Mouse (Mus musculus): ENCODE measurements around the gene Csf2. TPM values are rescaled to one million over a fixed set of nuclear protein-coding genes. Genes with fewer than 3 reads are reported as not detected.
A peak's percentile ranks its signal among the peaks of the same experiment; 100 is the strongest.

The Csf2 gene
- polyA plus RNA-seq, 1 experiment, result not detected

DNA sequence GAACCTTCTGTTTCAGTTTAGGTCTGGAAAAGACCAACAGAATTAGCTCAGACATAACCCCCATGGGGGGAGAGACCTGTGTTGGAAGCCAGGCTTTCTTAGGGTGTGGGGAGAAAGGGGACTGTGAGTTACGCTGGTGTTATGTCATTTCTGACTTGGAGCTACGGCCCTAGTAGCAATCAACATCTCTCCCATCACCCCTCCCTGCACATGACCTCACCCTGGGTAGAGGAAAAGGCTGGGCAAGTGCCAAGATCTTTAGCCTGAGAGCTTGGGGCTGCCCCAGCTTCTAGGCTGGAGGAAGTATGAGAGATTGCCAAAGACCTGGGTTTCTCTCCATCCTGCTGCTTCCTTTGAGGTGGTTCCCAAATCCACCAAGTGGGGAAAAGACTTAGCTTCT lies 12.5 kb downstream of the Csf2 start:
- no peaks in the 10 kb centered on the region for H3K4me1 ChIP-seq (ENCODE audit: control insufficient read depth, insufficient read depth, low read length)
- no peak for TF ChIP-seq CTCF (conservative IDR thresholded peaks at IDR 0.05; ENCODE audit: insufficient read depth, insufficient read length, low read depth, low read length)
- TF ChIP-seq POLR2A (IDR thresholded peaks at IDR 0.05; ENCODE audit: low read depth, low read length), result no peak
- DNase-seq, result peak; percentile 10
- WGBS, result 55% methylated on average over 2 of the region's 2 CpGs
- no peak overlapping the region for H3K4me3 ChIP-seq (ENCODE audit: insufficient read depth, low read depth, low read length)
- H3K27me3 ChIP-seq (replicated peaks; ENCODE audit: control insufficient read depth, insufficient read depth, low read length), result no peaks in the 10 kb centered on the region
- no peaks in the 10 kb centered on the region for H3K36me3 ChIP-seq (ENCODE audit: control insufficient read depth, insufficient read depth, low read length)
- H3K27ac ChIP-seq (ENCODE audit: insufficient read depth, low read depth, low read length), result no peak overlapping the region

GRCm38 (mm10) chr11:54227478-54227877 lies 22.0 kb downstream of the Csf2 start:
- Histone ChIP-seq H3K27ac (ENCODE audit: insufficient read depth, low read depth, low read length) (no peak overlapping the region), H3K27me3 (replicated peaks; ENCODE audit: control insufficient read depth, insufficient read depth, low read length) (no peaks in the 10 kb centered on the region), H3K4me1 (ENCODE audit: control insufficient read depth, insufficient read depth, low read length) (no peaks in the 10 kb centered on the region), H3K4me3 (ENCODE audit: insufficient read depth, low read depth, low read length) (no peak overlapping the region), H3K36me3 (ENCODE audit: control insufficient read depth, insufficient read depth, low read length) (no peaks in the 10 kb centered on the region)
- TF ChIP-seq CTCF (conservative IDR thresholded peaks at IDR 0.05; ENCODE audit: insufficient read depth, insufficient read length, low read depth, low read length) (no peak), POLR2A (IDR thresholded peaks at IDR 0.05; ENCODE audit: low read depth, low read length) (no peak)
- 91% methylated on average over 2 of the region's 2 CpGs for WGBS
- no peak for DNase-seq

- H3K4me1 ChIP-seq (ENCODE audit: control insufficient read depth, insufficient read depth, low read length), result no peaks in the 10 kb centered on the region
- no peak for TF ChIP-seq CTCF (conservative IDR thresholded peaks at IDR 0.05; ENCODE audit: insufficient read depth, insufficient read length, low read depth, low read length)
- TF ChIP-seq POLR2A (IDR thresholded peaks at IDR 0.05; ENCODE audit: low read depth, low read length), result no peak
- WGBS, result 90% methylated on average over 5 of the region's 5 CpGs
- DNase-seq, result no peak
- H3K27ac ChIP-seq (ENCODE audit: insufficient read depth, low read depth, low read length), result no peak overlapping the region
- H3K36me3 ChIP-seq (ENCODE audit: control insufficient read depth, insufficient read depth, low read length), result no peaks in the 10 kb centered on the region
- no peaks in the 10 kb centered on the region for H3K27me3 ChIP-seq (replicated peaks; ENCODE audit: control insufficient read depth, insufficient read depth, low read length)
- H3K4me3 ChIP-seq (ENCODE audit: insufficient read depth, low read depth, low read length), result no peak overlapping the region
These were observed 24.9 kb downstream of the Csf2 start for GRCm38 (mm10) chr11:54224475-54224986.

GRCm38 (mm10) chr11:54223637-54224474 lies 25.6 kb downstream of the Csf2 start:
- no peak for DNase-seq

GRCm38 (mm10) chr11:54219903-54220740 lies 29.3 kb downstream of the Csf2 start:
- DNase-seq, result no peak
- Histone ChIP-seq H3K4me3 (ENCODE audit: insufficient read depth, low read depth, low read length) (no peak overlapping the region), H3K27me3 (replicated peaks; ENCODE audit: control insufficient read depth, insufficient read depth, low read length) (no peaks in the 10 kb centered on the region), H3K4me1 (ENCODE audit: control insufficient read depth, insufficient read depth, low read length) (no peaks in the 10 kb centered on the region), H3K36me3 (ENCODE audit: control insufficient read depth, insufficient read depth, low read length) (no peaks in the 10 kb centered on the region), H3K27ac (ENCODE audit: insufficient read depth, low read depth, low read length) (no peak overlapping the region)
- TF ChIP-seq CTCF (conservative IDR thresholded peaks at IDR 0.05; ENCODE audit: insufficient read depth, insufficient read length, low read depth, low read length) (no peak), POLR2A (IDR thresholded peaks at IDR 0.05; ENCODE audit: low read depth, low read length) (no peak)
- 48% methylated on average over 6 of the region's 6 CpGs for WGBS

More at GRCm38 (mm10) chr11:54223637-54224474, 25.6 kb downstream of the Csf2 start:
- TF ChIP-seq POLR2A (IDR thresholded peaks at IDR 0.05; ENCODE audit: low read depth, low read length), result no peak
- no peak for TF ChIP-seq CTCF (conservative IDR thresholded peaks at IDR 0.05; ENCODE audit: insufficient read depth, insufficient read length, low read depth, low read length)
- Histone ChIP-seq H3K4me3 (ENCODE audit: insufficient read depth, low read depth, low read length) (no peak overlapping the region), H3K27ac (ENCODE audit: insufficient read depth, low read depth, low read length) (no peak overlapping the region), H3K27me3 (replicated peaks; ENCODE audit: control insufficient read depth, insufficient read depth, low read length) (no peaks in the 10 kb centered on the region), H3K4me1 (ENCODE audit: control insufficient read depth, insufficient read depth, low read length) (no peaks in the 10 kb centered on the region), H3K36me3 (ENCODE audit: control insufficient read depth, insufficient read depth, low read length) (no peaks in the 10 kb centered on the region)
- WGBS, result 72% methylated on average over 9 of the region's 9 CpGs

DNA sequence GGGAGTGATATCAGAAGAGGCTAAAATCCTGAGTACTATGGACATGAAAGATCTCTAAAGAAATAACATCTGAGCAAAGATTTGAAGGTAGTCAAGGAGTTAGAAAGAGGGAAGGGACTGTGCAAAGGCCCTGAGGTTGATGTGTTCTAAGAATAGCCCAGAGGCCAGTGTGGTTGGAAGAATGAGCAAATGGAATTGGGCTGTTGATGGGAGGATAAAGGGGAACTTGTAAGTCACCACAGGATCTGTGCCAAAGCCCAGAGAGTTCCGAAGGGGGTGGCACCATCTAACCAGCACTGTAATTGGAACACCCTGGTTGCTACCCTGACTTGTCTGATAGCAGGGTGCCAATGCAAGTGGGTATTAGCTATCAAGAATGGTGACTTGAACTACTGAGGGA lies 30.3 kb downstream of the Csf2 start:
- Histone ChIP-seq H3K4me1 (ENCODE audit: control insufficient read depth, insufficient read depth, low read length) (no peaks in the 10 kb centered on the region), H3K27ac (ENCODE audit: insufficient read depth, low read depth, low read length) (no peak overlapping the region), H3K4me3 (ENCODE audit: insufficient read depth, low read depth, low read length) (no peak overlapping the region), H3K36me3 (ENCODE audit: control insufficient read depth, insufficient read depth, low read length) (no peaks in the 10 kb centered on the region), H3K27me3 (replicated peaks; ENCODE audit: control insufficient read depth, insufficient read depth, low read length) (no peaks in the 10 kb centered on the region)
- WGBS, result 72% methylated on average over 1 of the region's 1 CpGs
- DNase-seq, result no peak
- TF ChIP-seq POLR2A (IDR thresholded peaks at IDR 0.05; ENCODE audit: low read depth, low read length) (no peak), CTCF (conservative IDR thresholded peaks at IDR 0.05; ENCODE audit: insufficient read depth, insufficient read length, low read depth, low read length) (no peak)

GRCm38 (mm10) chr11:54217384-54217783 lies 32.1 kb downstream of the Csf2 start:
- H3K27me3 ChIP-seq (replicated peaks; ENCODE audit: control insufficient read depth, insufficient read depth, low read length), result no peaks in the 10 kb centered on the region
- no peaks in the 10 kb centered on the region for H3K36me3 ChIP-seq (ENCODE audit: control insufficient read depth, insufficient read depth, low read length)
- DNase-seq, result no peak
- no peak overlapping the region for H3K27ac ChIP-seq (ENCODE audit: insufficient read depth, low read depth, low read length)
- TF ChIP-seq POLR2A (IDR thresholded peaks at IDR 0.05; ENCODE audit: low read depth, low read length), result no peak
- no peak for TF ChIP-seq CTCF (conservative IDR thresholded peaks at IDR 0.05; ENCODE audit: insufficient read depth, insufficient read length, low read depth, low read length)
- 58% methylated on average over 7 of the region's 7 CpGs for WGBS
- no peaks in the 10 kb centered on the region for H3K4me1 ChIP-seq (ENCODE audit: control insufficient read depth, insufficient read depth, low read length)
- H3K4me3 ChIP-seq (ENCODE audit: insufficient read depth, low read depth, low read length), result no peak overlapping the region
